Mouse (Mus musculus) lung, adult 10 weeks (tissue): Measurements from ENCODE around the gene Psenen. TPM values are rescaled to one million over a fixed set of nuclear protein-coding genes. Genes with fewer than 3 reads are reported as not detected.

Experiments used
- polyA plus RNA-seq: library from polyadenylated mRNA; stranded (reverse); fragments of 350-450 nt; fragmentation: Illumina TruSeq; extraction: RNeasy Lipid Tissue Mini Kit (QIAGEN cat#74804); gene quantifications from one replicate; pipeline ENCODE4 v1.2.3, GENCODE M21; 2014; ENCODE audit warnings: low read depth, low replicate concordance; ENCODE audit not compliant: insufficient read depth

Gene Psenen
- polyA plus RNA-seq = 190 TPM

GRCm38 (mm10) chr7:30563117-30563905 is at the start of gene Psenen, which contains the start of the genes U2af1l4 and Gm49396:
Gene Psenen, minus strand, starts transcription at chr7:30563627.
Gene U2af1l4, plus strand, starts transcription at chr7:30563301.
Gene Gm49396, plus strand, starts transcription at chr7:30563344.

GRCm38 (mm10) chr7:30612654-30613402 is 49.4 kb upstream of the Psenen start, which contains the start of gene Upk1a:
Gene Upk1a, minus strand, starts transcription at chr7:30612847.

GRCm38 (mm10) chr7:30598786-30599185 is 35.4 kb upstream of the Psenen start, which contains the start of gene Zbtb32:
Gene Zbtb32, minus strand, starts transcription at chr7:30598909.

GRCm38 (mm10) chr7:30588676-30589434 is 25.4 kb upstream of the Psenen start, which contains the start of gene Kmt2b:
Gene Kmt2b, minus strand, starts transcription at chr7:30588726.

GRCm38 (mm10) chr7:30564970-30565571 is 1.6 kb upstream of the Psenen start, which contains the start of gene Igflr1:
Gene Igflr1, plus strand, starts transcription at chr7:30565427.

GRCm38 (mm10) chr7:30559443-30559954 is 3.9 kb downstream of the Psenen start, which contains the start of gene Lin37:
Gene Lin37, minus strand, starts transcription at chr7:30559838.

GRCm38 (mm10) chr7:30552102-30553020 is 11.1 kb downstream of the Psenen start, which contains the start of the genes Hspb6 and Proser3:
Gene Hspb6, plus strand, starts transcription at chr7:30552178.
Gene Proser3, minus strand, starts transcription at chr7:30552299.

GRCm38 (mm10) chr7:30534633-30535577 is 28.5 kb downstream of the Psenen start, which contains the start of gene Arhgap33:
Gene Arhgap33, minus strand, starts transcription at chr7:30535060.

Other genes starting within 250 kb of the Psenen start
- gene Syne4, start 248.8 kb downstream of the Psenen start, polyA plus RNA-seq = 3.2 TPM
- gene E130208F15Rik, start 241.9 kb downstream of the Psenen start, polyA plus RNA-seq = 0.27 TPM
- gene Sdhaf1, start 239.7 kb downstream of the Psenen start, polyA plus RNA-seq = 9.9 TPM
- gene Lrfn3, start 200.9 kb downstream of the Psenen start, polyA plus RNA-seq = 2.7 TPM
- 345 TPM for gene Tyrobp, start 149.9 kb downstream of the Psenen start, polyA plus RNA-seq
- gene Hcst, start 143.8 kb downstream of the Psenen start, polyA plus RNA-seq = 19.1 TPM
- gene Nfkbid, start 141.9 kb downstream of the Psenen start, polyA plus RNA-seq = 3.7 TPM
- 5.0 TPM for gene Aplp1, start 118.1 kb downstream of the Psenen start, polyA plus RNA-seq
- gene Kirrel2, start 105.9 kb downstream of the Psenen start, polyA plus RNA-seq = not detected
- not detected for gene Nphs1, start 105.3 kb downstream of the Psenen start, polyA plus RNA-seq
- not detected for gene Prodh2, start 70.0 kb downstream of the Psenen start, polyA plus RNA-seq
- 1.8 TPM for gene Arhgap33, start 28.6 kb downstream of the Psenen start, polyA plus RNA-seq
- 15.7 TPM for gene Hspb6, start 11.4 kb downstream of the Psenen start, polyA plus RNA-seq
- gene Proser3, start 11.3 kb downstream of the Psenen start, polyA plus RNA-seq = 3.8 TPM
- 24.8 TPM for gene Lin37, start 3.8 kb downstream of the Psenen start, polyA plus RNA-seq
- gene U2af1l4, start 326 bp downstream of the Psenen start, polyA plus RNA-seq = 48.6 TPM
- 3.4 TPM for gene Gm49396, start 283 bp downstream of the Psenen start, polyA plus RNA-seq
- 8.4 TPM for gene Igflr1, start 1.8 kb upstream of the Psenen start, polyA plus RNA-seq
- gene Kmt2b, start 25.1 kb upstream of the Psenen start, polyA plus RNA-seq = 8.2 TPM
- gene Zbtb32, start 35.3 kb upstream of the Psenen start, polyA plus RNA-seq = 2.5 TPM
- gene Upk1a, start 49.2 kb upstream of the Psenen start, polyA plus RNA-seq = 2.1 TPM
- gene Cox6b1, start 62.5 kb upstream of the Psenen start, polyA plus RNA-seq = 694 TPM
- gene Etv2, start 72.2 kb upstream of the Psenen start, polyA plus RNA-seq = not detected
- gene Rbm42, start 86.7 kb upstream of the Psenen start, polyA plus RNA-seq = 62.6 TPM
- 7.4 TPM for gene Haus5, start 101.4 kb upstream of the Psenen start, polyA plus RNA-seq
- gene Pmis2, start 108.0 kb upstream of the Psenen start, polyA plus RNA-seq = not detected
- not detected for gene 2200002J24Rik, start 135.3 kb upstream of the Psenen start, polyA plus RNA-seq
- gene Atp4a, start 148.6 kb upstream of the Psenen start, polyA plus RNA-seq = not detected
- 100 TPM for gene Tmem147, start 165.9 kb upstream of the Psenen start, polyA plus RNA-seq
- gene Gapdhs, start 180.1 kb upstream of the Psenen start, polyA plus RNA-seq = not detected
- gene Sbsn, start 187.8 kb upstream of the Psenen start, polyA plus RNA-seq = 17.0 TPM
- 66.8 TPM for gene Dmkn, start 200.1 kb upstream of the Psenen start, polyA plus RNA-seq
- gene Krtdap, start 224.3 kb upstream of the Psenen start, polyA plus RNA-seq = not detected